11 mouse cellular contexts compared by ENCODE assay signal in genomic region chr3:121720801-121721690, GRCm38 (mm10). TPM values are rescaled to one million over a fixed set of nuclear protein-coding genes. Genes with fewer than 3 reads are reported as not detected.
DNase-seq lines count a peak whose midpoint lies in the region; ATAC-seq and TF ChIP-seq lines count a peak whose summit lies in the region.
"Had no signal": no experiment of that assay in that cellular context is flagged by ENCODE, and none has a peak within 500 bp of the region (broad histone marks: within the 10 kb centered on the region; RNA-seq: fewer than 3 reads in every experiment).

No protein-coding gene starts in this region.

- no peak for ATAC-seq in heart, embryonic 15.5 days (replicated peaks; ENCODE audit: insufficient number of reproducible peaks, insufficient read depth, low FRiP score, low read depth)
- ATAC-seq in midbrain, embryonic 11.5 days (ENCODE audit: low FRiP score) = 0 out of 2 replicates have a peak, but pooled peaks have one; percentile 10
- 0 out of 2 replicates have a peak, but pooled peaks have one; percentile 27 for ATAC-seq in intestine, postnatal 0 days
- no peak for ATAC-seq in erythroid progenitor cell, adult 5-6 weeks (replicated peaks; ENCODE audit: low FRiP score, poor library complexity, severe bottlenecking)

- no peak overlapping the region for H3K9ac ChIP-seq in heart, embryonic 15.5 days
- no peak overlapping the region for H3K9ac ChIP-seq in midbrain, embryonic 11.5 days (ENCODE audit: low read length)
- H3K9ac ChIP-seq in intestine, postnatal 0 days (ENCODE audit: low read depth, low read length) = no peak overlapping the region

- H3K36me3 ChIP-seq in heart, embryonic 15.5 days = no peaks in the 10 kb centered on the region
- no peaks in the 10 kb centered on the region for H3K36me3 ChIP-seq in midbrain, embryonic 11.5 days (ENCODE audit: control insufficient read depth, insufficient read depth, low read length)
- no peaks in the 10 kb centered on the region for H3K36me3 ChIP-seq in midbrain, embryonic 10.5 days
- H3K36me3 ChIP-seq in intestine, postnatal 0 days (ENCODE audit: control insufficient read depth, insufficient read depth) = no peaks in the 10 kb centered on the region

- no peak overlapping the region for H3K27ac ChIP-seq in heart, embryonic 15.5 days
- H3K27ac ChIP-seq in midbrain, embryonic 11.5 days (ENCODE audit: low read depth, low read length) = no peak overlapping the region
- H3K27ac ChIP-seq in midbrain, embryonic 10.5 days (replicated peaks) = no peak overlapping the region
- H3K27ac ChIP-seq in intestine, postnatal 0 days (ENCODE audit: low read depth, low read length) = no peak overlapping the region

- no peak for TF ChIP-seq CTCF in intestine, postnatal 0 days (IDR thresholded peaks at IDR 0.05; ENCODE audit: low read depth)

- H3K27me3 ChIP-seq in heart, embryonic 15.5 days = peaks cover 7% of the 10 kb centered on the region; the same call in 1 of the 2 replicates
- peaks cover 25% of the 10 kb centered on the region for H3K27me3 ChIP-seq in midbrain, embryonic 11.5 days (ENCODE audit: control insufficient read depth, insufficient read depth, low read length)
- H3K27me3 ChIP-seq in midbrain, embryonic 10.5 days (ENCODE audit: low read depth, poor library complexity, severe bottlenecking) = peaks cover 69% of the 10 kb centered on the region
- peaks cover 23% of the 10 kb centered on the region; the same call in 1 of the 2 replicates for H3K27me3 ChIP-seq in intestine, postnatal 0 days (replicated peaks; ENCODE audit: control insufficient read depth, insufficient read depth, low read length)

- H3K9me3 ChIP-seq in heart, embryonic 15.5 days (replicated peaks) = no peaks in the 10 kb centered on the region
- H3K9me3 ChIP-seq in midbrain, embryonic 11.5 days (ENCODE audit: control insufficient read depth, low read length) = no peaks in the 10 kb centered on the region
- H3K9me3 ChIP-seq in midbrain, embryonic 10.5 days (replicated peaks) = no peaks in the 10 kb centered on the region
- H3K9me3 ChIP-seq in intestine, postnatal 0 days (ENCODE audit: control insufficient read depth) = no peaks in the 10 kb centered on the region

- no peak for DNase-seq in heart, adult 9 months (ENCODE audit: low spot score in 2 of 2)
- peak; percentile 87 for DNase-seq in midbrain, embryonic 11.5 days (ENCODE audit: low spot score, missing footprints)
- DNase-seq in midbrain, embryonic 10.5 days (ENCODE audit: low spot score) = no peak
- no peak for DNase-seq in frontal cortex, postnatal 36 days (ENCODE audit: low spot score in 2 of 2)
- no peak for DNase-seq in cerebellum, adult 11-12 months
- DNase-seq: cerebellum, adult 8-10 months; gastrocnemius, postnatal 14 days had no signal

- H3K4me3 ChIP-seq in heart, embryonic 15.5 days = no peak overlapping the region
- no peak overlapping the region for H3K4me3 ChIP-seq in midbrain, embryonic 11.5 days (ENCODE audit: low read depth, low read length)
- H3K4me3 ChIP-seq in midbrain, embryonic 10.5 days = no peak overlapping the region
- peak overlapping the region; percentile 18 for H3K4me3 ChIP-seq in intestine, postnatal 0 days (ENCODE audit: low read depth, low read length)

- WGBS in heart, embryonic 15.5 days = 49% methylated on average over 14 of the region's 14 CpGs
- WGBS in midbrain, embryonic 11.5 days = 53% methylated on average over 14 of the region's 14 CpGs
- WGBS in midbrain, embryonic 10.5 days = 58% methylated on average over 14 of the region's 14 CpGs
- 28% methylated on average over 14 of the region's 14 CpGs for WGBS in intestine, postnatal 0 days

- H3K4me1 ChIP-seq in heart, embryonic 15.5 days (replicated peaks) = peaks cover 29% of the 10 kb centered on the region
- peaks cover 20% of the 10 kb centered on the region for H3K4me1 ChIP-seq in midbrain, embryonic 11.5 days (ENCODE audit: control insufficient read depth, insufficient read depth, low read length)
- H3K4me1 ChIP-seq in midbrain, embryonic 10.5 days = peaks cover 45% of the 10 kb centered on the region
- H3K4me1 ChIP-seq in intestine, postnatal 0 days (replicated peaks; ENCODE audit: control insufficient read depth, insufficient read depth, low read length) = peaks cover 6% of the 10 kb centered on the region

- peak overlapping the region; percentile 28; the same call in 1 of the 2 replicates for H3K4me2 ChIP-seq in heart, embryonic 15.5 days
- H3K4me2 ChIP-seq in midbrain, embryonic 11.5 days = no peak overlapping the region
- peak overlapping the region; percentile 59 for H3K4me2 ChIP-seq in intestine, postnatal 0 days (replicated peaks; ENCODE audit: low read depth)

RNA-seq across cellular contexts. Expression of gene F3, which starts 2.3 kb away (rescaled TPM):
- polyA plus RNA-seq in heart, embryonic 15.5 days (2015; fragmentation: Nextera tagmentation; extraction: Ambion mirVana) = 7.7 and 10.7 TPM in 2 replicates
- 4.2 and 4.8 TPM in 2 replicates for polyA plus RNA-seq in midbrain, embryonic 11.5 days (2014; fragmentation: Nextera tagmentation; extraction: Ambion mirVana)
- polyA plus RNA-seq in midbrain, embryonic 10.5 days (2016; fragmentation: Nextera tagmentation; extraction: Ambion mirVana) = 4.6 and 5.8 TPM in 2 replicates
- polyA plus RNA-seq in intestine, postnatal 0 days (2015; fragmentation: Nextera tagmentation; extraction: Ambion mirVana) = 20.3 and 25.1 TPM in 2 replicates
- total RNA-seq in erythroid progenitor cell, adult 5-6 weeks (2015; ENCODE audit: low replicate concordance) = not detected in 2 replicates
- not detected in 2 replicates for total RNA-seq in erythroid progenitor cell, adult 5-6 weeks (2017; ENCODE audit: low replicate concordance)

RNA-seq across cellular contexts. Expression of gene 4930432M17Rik, which starts 50.5 kb away (rescaled TPM):
- not detected in 2 replicates for polyA plus RNA-seq in heart, embryonic 15.5 days (2015; fragmentation: Nextera tagmentation; extraction: Ambion mirVana)
- polyA plus RNA-seq in midbrain, embryonic 11.5 days (2014; fragmentation: Nextera tagmentation; extraction: Ambion mirVana) = not detected in 2 replicates
- not detected in 2 replicates for polyA plus RNA-seq in midbrain, embryonic 10.5 days (2016; fragmentation: Nextera tagmentation; extraction: Ambion mirVana)
- not detected in 2 replicates for polyA plus RNA-seq in intestine, postnatal 0 days (2015; fragmentation: Nextera tagmentation; extraction: Ambion mirVana)
- not detected in 2 replicates for total RNA-seq in erythroid progenitor cell, adult 5-6 weeks (2015; ENCODE audit: low replicate concordance)
- total RNA-seq in erythroid progenitor cell, adult 5-6 weeks (2017; ENCODE audit: low replicate concordance) = not detected in 2 replicates
- total RNA-seq: gastrocnemius, postnatal 14 days; layer of hippocampus, adult 8-10 months had no signal

Comparison
In these comparisons a context has a peak if more than half of its experiments do, and no peak if none do; other contexts are left out.
1. ATAC-seq: peak in midbrain, embryonic 11.5 days (single experiment) and intestine, postnatal 0 days (single experiment); none in heart, embryonic 15.5 days (single experiment) and erythroid progenitor cell, adult 5-6 weeks (single experiment).